Mouse (Mus musculus): ENCODE results near the gene Helz2. TPM values are rescaled to one million over a fixed set of nuclear protein-coding genes. Genes with fewer than 3 reads are reported as not detected.
"Not testable (repeated sequence)": the region's sequence is repeated elsewhere in the genome, so short reads cannot be mapped to it uniquely, and the experiment has no call there.

Helz2 gene
- 4.6 TPM for polyA plus RNA-seq (2012; fragmentation: generic; extraction: Trizol)

DNA sequence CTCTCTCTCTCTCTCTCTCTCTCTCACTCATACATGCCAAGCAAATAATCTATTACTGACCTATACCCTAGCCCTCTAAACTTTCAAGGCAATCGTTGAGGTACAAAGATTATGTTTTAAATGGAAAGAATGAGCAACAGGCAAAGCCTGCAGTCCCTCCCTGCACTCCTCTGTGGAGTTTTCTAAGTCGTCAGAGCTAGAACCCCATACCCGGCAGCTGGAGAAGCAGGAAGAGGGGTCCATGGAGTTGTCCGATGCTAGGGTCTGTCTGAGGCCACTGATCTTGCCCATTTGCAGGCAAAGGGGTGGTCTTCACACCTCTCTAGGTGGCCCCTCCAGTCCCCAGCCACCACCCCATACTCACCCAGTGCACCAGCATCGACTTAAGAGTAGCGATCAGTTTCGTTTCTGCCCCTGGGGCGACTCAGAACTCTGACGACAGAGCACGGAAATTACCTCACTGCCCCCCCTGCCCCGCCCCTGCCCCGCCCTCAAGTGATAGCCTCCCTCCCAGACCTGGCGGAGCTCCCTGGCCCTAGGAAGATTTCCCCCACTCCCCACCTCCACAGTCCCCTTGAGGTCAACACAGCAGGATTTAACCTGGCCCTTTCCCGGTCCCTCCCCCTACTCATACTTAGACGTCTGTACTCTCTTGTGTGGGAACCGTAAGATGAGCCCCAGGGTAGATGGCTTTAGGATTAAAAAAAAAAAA is at the start of gene Helz2:
Gene Helz2, minus strand, starts transcription at position 426 of the 712 bp plus-strand sequence.
- Histone ChIP-seq H3K27me3 (ENCODE audit: control insufficient read depth, insufficient read depth, insufficient read length) (no peaks in the 10 kb centered on the region), H3K79me2 (ENCODE audit: control insufficient read depth, insufficient read depth) (peaks cover 5% of the 10 kb centered on the region), H3K4me3 (peak within 1 kb of the TSS; percentile 71), H3K36me3 (ENCODE audit: control insufficient read depth, insufficient read depth) (no peaks in the 10 kb centered on the region), H3ac (ENCODE audit: control insufficient read depth, insufficient read length) (no peak within 1 kb of the TSS), H3K4me2 (ENCODE audit: low read depth) (peak within 1 kb of the TSS; percentile 88)
- peak; percentile 80 for TF ChIP-seq POLR2AphosphoS2 (IDR thresholded peaks at IDR 0.05; ENCODE audit: insufficient read length, low read depth)
- peak; percentile 76 for TF ChIP-seq POLR2A (IDR thresholded peaks at IDR 0.05; ENCODE audit: insufficient read length, low read depth)
- no peak for TF ChIP-seq MYOD1 (IDR thresholded peaks at IDR 0.05; ENCODE audit: control insufficient read depth in 1 of 3, insufficient read length in 2 of 3, low read depth in 2 of 3)

GRCm38 (mm10) chr2:181290937-181291336 is 49.1 kb upstream of the Helz2 start:
- Histone ChIP-seq H3K4me3 (no peak overlapping the region), H3K4me2 (ENCODE audit: low read depth) (no peak overlapping the region), H3K79me2 (ENCODE audit: control insufficient read depth, insufficient read depth) (peaks cover 27% of the 10 kb centered on the region), H3K36me3 (ENCODE audit: control insufficient read depth, insufficient read depth) (no peaks in the 10 kb centered on the region), H3ac (ENCODE audit: control insufficient read depth, insufficient read length) (no peak overlapping the region), H3K27me3 (ENCODE audit: control insufficient read depth, insufficient read depth, insufficient read length) (no peaks in the 10 kb centered on the region)
- TF ChIP-seq TCF12 (IDR thresholded peaks at IDR 0.05; ENCODE audit: insufficient read depth, poor library complexity, severe bottlenecking) (no peak), SRF (IDR thresholded peaks at IDR 0.05; ENCODE audit: control insufficient read depth, insufficient read length, low read depth) (no peak), POLR2AphosphoS2 (IDR thresholded peaks at IDR 0.05; ENCODE audit: insufficient read length, low read depth) (no peak), CEBPB (IDR thresholded peaks at IDR 0.05; ENCODE audit: insufficient read depth, poor library complexity, severe bottlenecking) (no peak), TCF3 (IDR thresholded peaks at IDR 0.05; ENCODE audit: insufficient read length, low read depth) (no peak), POLR2A (IDR thresholded peaks at IDR 0.05; ENCODE audit: insufficient read length, low read depth) (no peak), MYOD1 (IDR thresholded peaks at IDR 0.05; ENCODE audit: control insufficient read depth in 1 of 3, insufficient read length in 2 of 3, low read depth in 2 of 3) (no peak), REST (IDR thresholded peaks at IDR 0.05; ENCODE audit: insufficient read depth, insufficient read length) (no peak), MAX (IDR thresholded peaks at IDR 0.05; ENCODE audit: low read depth) (no peak), MYOG (IDR thresholded peaks at IDR 0.05; ENCODE audit: control insufficient read depth in 1 of 3, insufficient read depth in 1 of 3, insufficient read length in 2 of 3, low read depth in 2 of 3) (no peak), E2F4 (IDR thresholded peaks at IDR 0.05; ENCODE audit: insufficient read depth) (no peak), USF1 (IDR thresholded peaks at IDR 0.05; ENCODE audit: low read depth) (no peak)

- Histone ChIP-seq H3K79me2 (ENCODE audit: control insufficient read depth, insufficient read depth) (peaks cover 42% of the 10 kb centered on the region), H3K27me3 (ENCODE audit: control insufficient read depth, insufficient read depth, insufficient read length) (no peaks in the 10 kb centered on the region), H3K4me2 (ENCODE audit: low read depth) (peak overlapping the region; percentile 90), H3K4me3 (peak overlapping the region; percentile 43), H3K36me3 (ENCODE audit: control insufficient read depth, insufficient read depth) (no peaks in the 10 kb centered on the region), H3ac (ENCODE audit: control insufficient read depth, insufficient read length) (no peak overlapping the region)
- TF ChIP-seq TCF3 (IDR thresholded peaks at IDR 0.05; ENCODE audit: insufficient read length, low read depth) (no peak), POLR2A (IDR thresholded peaks at IDR 0.05; ENCODE audit: insufficient read length, low read depth) (no peak), MYOG (IDR thresholded peaks at IDR 0.05; ENCODE audit: control insufficient read depth in 1 of 3, insufficient read depth in 1 of 3, insufficient read length in 2 of 3, low read depth in 2 of 3) (no peak), TCF12 (IDR thresholded peaks at IDR 0.05; ENCODE audit: insufficient read depth, poor library complexity, severe bottlenecking) (no peak), MYOD1 (IDR thresholded peaks at IDR 0.05; ENCODE audit: control insufficient read depth in 1 of 3, insufficient read length in 2 of 3, low read depth in 2 of 3) (no peak), MAX (IDR thresholded peaks at IDR 0.05; ENCODE audit: low read depth) (no peak), CEBPB (IDR thresholded peaks at IDR 0.05; ENCODE audit: insufficient read depth, poor library complexity, severe bottlenecking) (no peak), REST (IDR thresholded peaks at IDR 0.05; ENCODE audit: insufficient read depth, insufficient read length) (no peak), POLR2AphosphoS2 (IDR thresholded peaks at IDR 0.05; ENCODE audit: insufficient read length, low read depth) (no peak), E2F4 (IDR thresholded peaks at IDR 0.05; ENCODE audit: insufficient read depth) (no peak), USF1 (IDR thresholded peaks at IDR 0.05; ENCODE audit: low read depth) (no peak), SRF (IDR thresholded peaks at IDR 0.05; ENCODE audit: control insufficient read depth, insufficient read length, low read depth) (no peak)
Measured at GRCm38 (mm10) chr2:181288691-181289090, 46.9 kb upstream of the Helz2 start.

- TF ChIP-seq SRF (IDR thresholded peaks at IDR 0.05; ENCODE audit: control insufficient read depth, insufficient read length, low read depth) (peak; percentile 80), POLR2AphosphoS2 (IDR thresholded peaks at IDR 0.05; ENCODE audit: insufficient read length, low read depth) (peak; percentile 74), POLR2A (IDR thresholded peaks at IDR 0.05; ENCODE audit: insufficient read length, low read depth) (peak; percentile 84)
- H3ac ChIP-seq (ENCODE audit: control insufficient read depth, insufficient read length), result peak within 1 kb of the TSS; percentile 44
- not testable (repeated sequence) for H3K36me3 ChIP-seq (ENCODE audit: control insufficient read depth, insufficient read depth); H3K27me3 ChIP-seq (ENCODE audit: control insufficient read depth, insufficient read depth, insufficient read length)
- H3K79me2 ChIP-seq (ENCODE audit: control insufficient read depth, insufficient read depth), result peaks cover 46% of the 10 kb centered on the region
- peak within 1 kb of the TSS; percentile 43 for H3K4me3 ChIP-seq
- peak within 1 kb of the TSS; percentile 90 for H3K4me2 ChIP-seq (ENCODE audit: low read depth)
Measured at GRCm38 (mm10) chr2:181287958-181288350, 46.1 kb upstream of the Helz2 start, which contains the start of gene Gmeb2. Gene Gmeb2, minus strand, starts transcription at chr2:181288035.

GRCm38 (mm10) chr2:181287338-181287957 is 45.6 kb upstream of the Helz2 start:
- H3K79me2 ChIP-seq (ENCODE audit: control insufficient read depth, insufficient read depth), result peaks cover 51% of the 10 kb centered on the region
- H3K36me3 ChIP-seq (ENCODE audit: control insufficient read depth, insufficient read depth), result no peaks in the 10 kb centered on the region
- no peaks in the 10 kb centered on the region for H3K27me3 ChIP-seq (ENCODE audit: control insufficient read depth, insufficient read depth, insufficient read length)
- H3ac ChIP-seq (ENCODE audit: control insufficient read depth, insufficient read length), result peak overlapping the region; percentile 44
- peak overlapping the region; percentile 82 for H3K4me2 ChIP-seq (ENCODE audit: low read depth)
- H3K4me3 ChIP-seq, result peak overlapping the region; percentile 43
- TF ChIP-seq POLR2A (IDR thresholded peaks at IDR 0.05; ENCODE audit: insufficient read length, low read depth) (peak; percentile 83), POLR2AphosphoS2 (IDR thresholded peaks at IDR 0.05; ENCODE audit: insufficient read length, low read depth) (peak; percentile 78), USF1 (IDR thresholded peaks at IDR 0.05; ENCODE audit: low read depth) (no peak)
